Mouse (Mus musculus): Measurements from ENCODE around the gene Kcnh4. TPM values are rescaled to one million over a fixed set of nuclear protein-coding genes. Genes with fewer than 3 reads are reported as not detected.

The Kcnh4 gene
- total RNA-seq, 1 experiment, result 0.45 TPM

GRCm38 (mm10) chr11:100789702-100790101, 30.0 kb upstream of the Kcnh4 start:
- Histone ChIP-seq H3K4me3 (ENCODE audit: insufficient read depth in 1 of 2, low read depth in 1 of 2, low read length in 2 of 2, poor library complexity in 1 of 2, severe bottlenecking in 1 of 2) (no peak overlapping the region), H3K9ac (ENCODE audit: insufficient read depth, low read depth, low read length, poor library complexity, severe bottlenecking) (no peak overlapping the region), H3K9me3 (ENCODE audit: control insufficient read depth, insufficient read depth, low read depth, low read length) (no peaks in the 10 kb centered on the region), H3K36me3 (ENCODE audit: control insufficient read depth, insufficient read depth, low read length, poor library complexity, severe bottlenecking) (no peaks in the 10 kb centered on the region), H3K4me1 (ENCODE audit: control insufficient read depth in 2 of 2, insufficient read depth in 2 of 2, low read length in 2 of 2, poor library complexity in 1 of 2) (no peaks in the 10 kb centered on the region), H3K27ac (ENCODE audit: insufficient read depth, low read depth, low read length, poor library complexity, severe bottlenecking) (no peak overlapping the region)
- in situ Hi-C loops (cut with MboI; ENCODE audit: low sequenced_read_pairs in 2 of 2, unreplicated experiment in 2 of 2), result no loop called here
- no peak for DNase-seq (ENCODE audit: low read depth, low spot score)
- TF ChIP-seq ZC3H11A (IDR thresholded peaks at IDR 0.05; ENCODE audit: borderline replicate concordance, low read depth, low read length), result no peak
- no peak for TF ChIP-seq CHD2 (IDR thresholded peaks at IDR 0.05; ENCODE audit: low read depth, low read length)
- TF ChIP-seq MAFK (IDR thresholded peaks at IDR 0.05; ENCODE audit: insufficient read depth, low read depth, low read length), result no peak
- TF ChIP-seq HCFC1 (IDR thresholded peaks at IDR 0.05; ENCODE audit: borderline replicate concordance, insufficient read depth, low read length), result no peak
- no peak for TF ChIP-seq ZNF384 (IDR thresholded peaks at IDR 0.05; ENCODE audit: low read depth, low read length)

- in situ Hi-C loops (cut with MboI; ENCODE audit: low sequenced_read_pairs in 2 of 2, unreplicated experiment in 2 of 2), result no loop called here
- Histone ChIP-seq H3K36me3 (ENCODE audit: control insufficient read depth, insufficient read depth, low read length, poor library complexity, severe bottlenecking) (no peaks in the 10 kb centered on the region), H3K27ac (ENCODE audit: insufficient read depth, low read depth, low read length, poor library complexity, severe bottlenecking) (no peak overlapping the region), H3K4me3 (ENCODE audit: insufficient read depth in 1 of 2, low read depth in 1 of 2, low read length in 2 of 2, poor library complexity in 1 of 2, severe bottlenecking in 1 of 2) (no peak overlapping the region), H3K9ac (ENCODE audit: insufficient read depth, low read depth, low read length, poor library complexity, severe bottlenecking) (no peak overlapping the region), H3K4me1 (ENCODE audit: control insufficient read depth in 2 of 2, insufficient read depth in 2 of 2, low read length in 2 of 2, poor library complexity in 1 of 2) (peaks cover 4 to 19% of the 10 kb centered on the region in 2 experiments; a peak in 3 of 4 replicates), H3K9me3 (ENCODE audit: control insufficient read depth, insufficient read depth, low read depth, low read length) (no peaks in the 10 kb centered on the region)
- no peak for DNase-seq (ENCODE audit: low read depth, low spot score)
- TF ChIP-seq MAFK (IDR thresholded peaks at IDR 0.05; ENCODE audit: insufficient read depth, low read depth, low read length), result no peak
- TF ChIP-seq CHD2 (IDR thresholded peaks at IDR 0.05; ENCODE audit: low read depth, low read length), result no peak
- no peak for TF ChIP-seq ZNF384 (IDR thresholded peaks at IDR 0.05; ENCODE audit: low read depth, low read length)
- no peak for TF ChIP-seq ZC3H11A (IDR thresholded peaks at IDR 0.05; ENCODE audit: borderline replicate concordance, low read depth, low read length)
- no peak for TF ChIP-seq HCFC1 (IDR thresholded peaks at IDR 0.05; ENCODE audit: borderline replicate concordance, insufficient read depth, low read length)
Measured at GRCm38 (mm10) chr11:100785774-100786173, 26.0 kb upstream of the Kcnh4 start.

GRCm38 (mm10) chr11:100784286-100784685, 24.5 kb upstream of the Kcnh4 start:
- H3K9me3 ChIP-seq (ENCODE audit: control insufficient read depth, insufficient read depth, low read depth, low read length), result no peaks in the 10 kb centered on the region
- TF ChIP-seq ZC3H11A (IDR thresholded peaks at IDR 0.05; ENCODE audit: borderline replicate concordance, low read depth, low read length), result no peak
- no peak for TF ChIP-seq CHD2 (IDR thresholded peaks at IDR 0.05; ENCODE audit: low read depth, low read length)
- TF ChIP-seq MAFK (IDR thresholded peaks at IDR 0.05; ENCODE audit: insufficient read depth, low read depth, low read length), result no peak
- TF ChIP-seq ZNF384 (IDR thresholded peaks at IDR 0.05; ENCODE audit: low read depth, low read length), result no peak
- no peak for TF ChIP-seq HCFC1 (IDR thresholded peaks at IDR 0.05; ENCODE audit: borderline replicate concordance, insufficient read depth, low read length)
- peaks cover 4 to 19% of the 10 kb centered on the region in 2 experiments; a peak in 3 of 4 replicates for H3K4me1 ChIP-seq (ENCODE audit: control insufficient read depth in 2 of 2, insufficient read depth in 2 of 2, low read length in 2 of 2, poor library complexity in 1 of 2)
- in situ Hi-C loops (cut with MboI; ENCODE audit: low sequenced_read_pairs in 2 of 2, unreplicated experiment in 2 of 2), result no loop called here
- H3K36me3 ChIP-seq (ENCODE audit: control insufficient read depth, insufficient read depth, low read length, poor library complexity, severe bottlenecking), result no peaks in the 10 kb centered on the region
- H3K27ac ChIP-seq (ENCODE audit: insufficient read depth, low read depth, low read length, poor library complexity, severe bottlenecking), result no peak overlapping the region
- H3K9ac ChIP-seq (ENCODE audit: insufficient read depth, low read depth, low read length, poor library complexity, severe bottlenecking), result no peak overlapping the region
- H3K4me3 ChIP-seq (ENCODE audit: insufficient read depth in 1 of 2, low read depth in 1 of 2, low read length in 2 of 2, poor library complexity in 1 of 2, severe bottlenecking in 1 of 2), result no peak overlapping the region
- DNase-seq (ENCODE audit: low read depth, low spot score), result no peak

GRCm38 (mm10) chr11:100782568-100782967, 22.8 kb upstream of the Kcnh4 start:
- in situ Hi-C loops (cut with MboI; ENCODE audit: low sequenced_read_pairs in 2 of 2, unreplicated experiment in 2 of 2), result no loop called here
- no peaks in the 10 kb centered on the region for H3K36me3 ChIP-seq (ENCODE audit: control insufficient read depth, insufficient read depth, low read length, poor library complexity, severe bottlenecking)
- DNase-seq (ENCODE audit: low read depth, low spot score), result no peak
- TF ChIP-seq ZC3H11A (IDR thresholded peaks at IDR 0.05; ENCODE audit: borderline replicate concordance, low read depth, low read length) (no peak), CHD2 (IDR thresholded peaks at IDR 0.05; ENCODE audit: low read depth, low read length) (no peak), HCFC1 (IDR thresholded peaks at IDR 0.05; ENCODE audit: borderline replicate concordance, insufficient read depth, low read length) (no peak), ZNF384 (IDR thresholded peaks at IDR 0.05; ENCODE audit: low read depth, low read length) (no peak)
- H3K4me3 ChIP-seq (ENCODE audit: insufficient read depth in 1 of 2, low read depth in 1 of 2, low read length in 2 of 2, poor library complexity in 1 of 2, severe bottlenecking in 1 of 2), result peak overlapping the region; percentile 32 to 57
- H3K9ac ChIP-seq (ENCODE audit: insufficient read depth, low read depth, low read length, poor library complexity, severe bottlenecking), result no peak overlapping the region; the same call in 1 of the 2 replicates
- no peaks in the 10 kb centered on the region for H3K9me3 ChIP-seq (ENCODE audit: control insufficient read depth, insufficient read depth, low read depth, low read length)
- H3K4me1 ChIP-seq (ENCODE audit: control insufficient read depth in 2 of 2, insufficient read depth in 2 of 2, low read length in 2 of 2, poor library complexity in 1 of 2), result peaks cover 4 to 19% of the 10 kb centered on the region in 2 experiments; a peak in 3 of 4 replicates
- no peak overlapping the region for H3K27ac ChIP-seq (ENCODE audit: insufficient read depth, low read depth, low read length, poor library complexity, severe bottlenecking)

All from ES-E14 (cell line).